Mouse (Mus musculus): ENCODE results near the gene Rilpl1.

- TF ChIP-seq CTCF (IDR thresholded peaks at IDR 0.05; ENCODE audit: low read depth, low read length) (no peak), TAL1 (conservative IDR thresholded peaks at IDR 0.05; ENCODE audit: low read depth, low read length) (no peak)
These were observed 77.7 kb downstream of the Rilpl1 start for GRCm38 (mm10) chr5:124453339-124454081.
